Mouse (Mus musculus) MEL (cell line): ENCODE measurements around the gene Syn2.

Experiments used
- CTCF ChIP-seq, 3 experiments: IDR thresholded peaks in 2 of 3; conservative IDR thresholded peaks in 1 of 3; 2 replicates each; pipeline ENCODE4 v1.5.1; 2011 to 2012; ENCODE audit warnings: low read length in 3 of 3, low read depth in 2 of 3, mild to moderate bottlenecking in 2 of 3, improper control_type of control experiment in 1 of 3, inconsistent platforms in 1 of 3, mixed read lengths in 1 of 3, moderate library complexity in 1 of 3; ENCODE audit not compliant: control insufficient read depth in 1 of 3, insufficient read depth in 1 of 3, poor library complexity in 1 of 3, severe bottlenecking in 1 of 3
- NRF1 ChIP-seq: IDR thresholded peaks from 2 replicates; pipeline ENCODE4 v1.6.1; 2014; ENCODE audit warnings: low read depth, mild to moderate bottlenecking, inconsistent platforms, low read length, improper control_type of control experiment, moderate library complexity; ENCODE audit not compliant: poor library complexity, insufficient read depth, severe bottlenecking

DNA sequence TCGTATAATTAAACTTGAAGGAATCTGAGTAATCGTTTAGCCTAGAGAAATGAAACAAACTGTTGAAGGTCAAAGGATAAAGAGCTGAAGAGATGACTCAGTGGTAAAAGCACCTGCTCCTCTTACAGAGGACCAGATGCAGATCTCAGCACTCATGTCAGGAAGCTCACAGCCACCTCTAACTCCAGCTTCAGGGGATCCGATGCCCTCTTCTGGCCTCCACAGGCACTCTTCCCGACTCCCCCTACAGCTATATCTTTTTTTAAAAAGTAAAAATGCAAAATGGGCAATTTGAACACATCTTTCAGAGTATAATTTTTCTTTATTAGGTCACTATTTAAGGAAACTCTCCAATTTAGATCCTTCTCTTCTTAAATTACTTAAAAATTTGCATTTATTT is 6.7 kb downstream of the Syn2 start:
- TF ChIP-seq NRF1: no peak
- no peak for TF ChIP-seq CTCF (IDR thresholded peaks at IDR 0.05 in 2 of 3, conservative IDR thresholded peaks at IDR 0.05 in 1 of 3; ENCODE audit: control insufficient read depth in 1 of 3, insufficient read depth in 1 of 3, low read depth in 2 of 3, low read length in 3 of 3, poor library complexity in 1 of 3, severe bottlenecking in 1 of 3)
